Mouse (Mus musculus) kidney, adult 8-10 months (tissue): ENCODE measurements around the gene Camsap3.

Experiments used
- DNase-seq, 2 experiments: peaks; one replicate each; pipeline ENCODE4 v3.0.0; 2022

Gene Camsap3

GRCm38 (mm10) chr8:3603439-3603838, 16.3 kb downstream of the Camsap3 start:
- DNase-seq, result no peak

- DNase-seq, result no peak
Measured at GRCm38 (mm10) chr8:3606593-3606992, 19.5 kb downstream of the Camsap3 start.

- DNase-seq, result no peak
Measured at GRCm38 (mm10) chr8:3607822-3608221, 20.7 kb downstream of the Camsap3 start.

- peak; percentile 52 to 77 for DNase-seq
Measured at GRCm38 (mm10) chr8:3609046-3609815, 22.1 kb downstream of the Camsap3 start.

GRCm38 (mm10) chr8:3609816-3610150, 22.7 kb downstream of the Camsap3 start:
- DNase-seq, result peak; percentile 70 to 88

- DNase-seq, result peak; percentile 99
Measured at GRCm38 (mm10) chr8:3621199-3621970, 34.3 kb downstream of the Camsap3 start, which contains the start of the genes Xab2 and Pet100. TSS of gene Xab2 (minus strand) at chr8:3621316. TSS of gene Pet100 (plus strand) at chr8:3621548.

- DNase-seq, result no peak
Measured at GRCm38 (mm10) chr8:3622119-3622518, 35.0 kb downstream of the Camsap3 start.

GRCm38 (mm10) chr8:3625445-3625844, 38.4 kb downstream of the Camsap3 start, which contains the start of gene Pcp2:
TSS of gene Pcp2 (minus strand) at chr8:3625545.
- DNase-seq, result no peak

GRCm38 (mm10) chr8:3626971-3627370, 39.9 kb downstream of the Camsap3 start:
- no peak for DNase-seq

- peak in 1 of 2 experiments; percentile 58 for DNase-seq
Measured at GRCm38 (mm10) chr8:3628014-3628413, 40.9 kb downstream of the Camsap3 start.

GRCm38 (mm10) chr8:3630647-3631477, 43.8 kb downstream of the Camsap3 start, which contains the start of gene Stxbp2:
TSS of gene Stxbp2 (plus strand) at chr8:3630955.
- DNase-seq, result peak; percentile 86 to 89

- no peak for DNase-seq
Measured at GRCm38 (mm10) chr8:3631478-3631875, 44.4 kb downstream of the Camsap3 start.

- DNase-seq, result peak; percentile 53 to 72
Measured at GRCm38 (mm10) chr8:3645804-3646203, 58.7 kb downstream of the Camsap3 start.

- no peak for DNase-seq
Measured at GRCm38 (mm10) chr8:3646824-3647531, 59.9 kb downstream of the Camsap3 start.

- DNase-seq, result no peak
Measured at GRCm38 (mm10) chr8:3647561-3647960, 60.5 kb downstream of the Camsap3 start.

- DNase-seq, result no peak
Measured at GRCm38 (mm10) chr8:3648268-3648667, 61.2 kb downstream of the Camsap3 start.

GRCm38 (mm10) chr8:3648990-3649389, 61.9 kb downstream of the Camsap3 start:
- DNase-seq, result no peak

- DNase-seq, result no peak
Measured at GRCm38 (mm10) chr8:3652845-3653244, 65.8 kb downstream of the Camsap3 start.

- no peak for DNase-seq
Measured at GRCm38 (mm10) chr8:3654726-3655508, 67.8 kb downstream of the Camsap3 start.

GRCm38 (mm10) chr8:3655526-3655925, 68.4 kb downstream of the Camsap3 start, which contains the start of gene Retn:
TSS of gene Retn (plus strand) at chr8:3655770.
- no peak for DNase-seq

- DNase-seq, result no peak
Measured at GRCm38 (mm10) chr8:3656725-3657381, 69.8 kb downstream of the Camsap3 start.
